Mouse (Mus musculus): ENCODE results near the gene Kmt2d. TPM values are rescaled to one million over a fixed set of nuclear protein-coding genes. Genes with fewer than 3 reads are reported as not detected.
A peak's percentile ranks its signal among the peaks of the same experiment; 100 is the strongest.

Gene Kmt2d
- polyA plus RNA-seq, 1 experiment from 2014 or later: 8.7 TPM

- Histone ChIP-seq H3K9ac (replicated peaks; ENCODE audit: low read depth) (no peak overlapping the region), H3K4me3 (ENCODE audit: low read depth, low read length) (no peak overlapping the region)
- WGBS: 14% methylated on average over 12 of the region's 12 CpGs
Measured at GRCm38 (mm10) chr15:98799396-98799795, 71.6 kb downstream of the Kmt2d start.

GRCm38 (mm10) chr15:98798903-98799302 is 72.1 kb downstream of the Kmt2d start:
- no peak for DNase-seq (ENCODE audit: low spot score)
- Histone ChIP-seq H3K4me1 (ENCODE audit: insufficient read depth, low read depth, low read length) (no peaks in the 10 kb centered on the region), H3K9ac (replicated peaks; ENCODE audit: low read depth) (no peak overlapping the region), H3K4me3 (ENCODE audit: low read depth, low read length) (no peak overlapping the region), H3K4me2 (replicated peaks; ENCODE audit: low read depth, low read length) (no peak overlapping the region), H3K9me3 (ENCODE audit: low read length) (no peaks in the 10 kb centered on the region), H3K27me3 (replicated peaks; ENCODE audit: insufficient read depth, low read length) (peaks cover 88% of the 10 kb centered on the region), H3K27ac (ENCODE audit: low read length) (no peak overlapping the region), H3K36me3 (ENCODE audit: insufficient read depth, low read length) (no peaks in the 10 kb centered on the region)
- no peak for TF ChIP-seq EP300 (IDR thresholded peaks at IDR 0.05)
- TF ChIP-seq CTCF (IDR thresholded peaks at IDR 0.05): no peak
- no peak for ATAC-seq
- 53% methylated on average over 3 of the region's 3 CpGs for WGBS

More at GRCm38 (mm10) chr15:98799396-98799795, 71.6 kb downstream of the Kmt2d start:
- H3K4me1 ChIP-seq (ENCODE audit: insufficient read depth, low read depth, low read length): no peaks in the 10 kb centered on the region
- H3K27ac ChIP-seq (ENCODE audit: low read length): no peak overlapping the region
- TF ChIP-seq CTCF (IDR thresholded peaks at IDR 0.05) (peak; percentile 86), EP300 (IDR thresholded peaks at IDR 0.05) (no peak)
- peak; percentile 77 for DNase-seq (ENCODE audit: low spot score)
- H3K9me3 ChIP-seq (ENCODE audit: low read length): no peaks in the 10 kb centered on the region
- no peak overlapping the region for H3K4me2 ChIP-seq (replicated peaks; ENCODE audit: low read depth, low read length)
- peak; percentile 53 for ATAC-seq
- peaks cover 89% of the 10 kb centered on the region for H3K27me3 ChIP-seq (replicated peaks; ENCODE audit: insufficient read depth, low read length)
- H3K36me3 ChIP-seq (ENCODE audit: insufficient read depth, low read length): no peaks in the 10 kb centered on the region

DNA sequence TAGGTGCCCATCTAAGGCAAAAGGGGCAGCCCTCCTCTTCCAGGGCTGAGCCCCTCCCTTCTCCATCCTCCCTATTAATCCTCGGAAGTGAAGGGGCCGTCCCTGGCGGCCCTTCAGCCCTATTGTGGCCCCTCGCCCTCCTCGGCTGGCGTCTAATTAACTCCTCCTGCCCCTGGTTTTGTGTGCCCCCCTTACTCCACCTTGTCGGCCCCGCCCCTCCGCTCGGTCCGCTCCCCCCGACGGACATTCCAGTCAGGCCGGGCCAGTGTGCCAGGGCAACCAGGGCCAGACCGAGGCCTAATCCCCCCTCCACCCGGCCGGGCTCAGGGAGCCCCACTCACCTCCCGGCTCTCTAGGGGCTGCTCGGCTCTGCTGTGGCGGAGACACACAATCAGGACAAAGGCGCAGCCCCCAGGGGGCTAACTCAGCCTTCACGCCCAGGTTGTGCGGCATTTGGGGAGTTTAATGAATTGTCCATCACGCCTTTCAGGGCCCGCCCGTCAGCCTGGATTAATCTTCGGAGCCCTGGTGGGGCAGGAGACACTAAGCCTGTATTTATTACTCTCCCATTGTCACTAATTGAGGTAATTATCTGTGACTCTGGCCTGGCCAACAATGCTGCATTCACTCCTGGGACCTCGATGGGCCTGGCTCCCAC is 73.0 kb downstream of the Kmt2d start:
- WGBS: 8% methylated on average over 26 of the region's 28 CpGs
- ATAC-seq: no peak
- Histone ChIP-seq H3K9me3 (ENCODE audit: low read length) (no peaks in the 10 kb centered on the region), H3K4me3 (ENCODE audit: low read depth, low read length) (no peak overlapping the region), H3K27ac (ENCODE audit: low read length) (no peak overlapping the region), H3K4me1 (ENCODE audit: insufficient read depth, low read depth, low read length) (peaks cover 4% of the 10 kb centered on the region; the same call in 1 of the 2 replicates), H3K4me2 (replicated peaks; ENCODE audit: low read depth, low read length) (no peak overlapping the region), H3K9ac (replicated peaks; ENCODE audit: low read depth) (no peak overlapping the region), H3K27me3 (replicated peaks; ENCODE audit: insufficient read depth, low read length) (peaks cover 88% of the 10 kb centered on the region), H3K36me3 (ENCODE audit: insufficient read depth, low read length) (no peaks in the 10 kb centered on the region)
- TF ChIP-seq EP300 (IDR thresholded peaks at IDR 0.05) (no peak), CTCF (IDR thresholded peaks at IDR 0.05) (no peak)
- no peak for DNase-seq (ENCODE audit: low spot score)

- WGBS: 4% methylated on average over 13 of the region's 13 CpGs
- Histone ChIP-seq H3K4me3 (ENCODE audit: low read depth, low read length) (no peak overlapping the region), H3K9ac (replicated peaks; ENCODE audit: low read depth) (no peak overlapping the region), H3K27ac (ENCODE audit: low read length) (no peak overlapping the region), H3K36me3 (ENCODE audit: insufficient read depth, low read length) (no peaks in the 10 kb centered on the region), H3K4me1 (ENCODE audit: insufficient read depth, low read depth, low read length) (peaks cover 4% of the 10 kb centered on the region; the same call in 1 of the 2 replicates), H3K27me3 (replicated peaks; ENCODE audit: insufficient read depth, low read length) (peaks cover 88% of the 10 kb centered on the region), H3K4me2 (replicated peaks; ENCODE audit: low read depth, low read length) (no peak overlapping the region), H3K9me3 (ENCODE audit: low read length) (no peaks in the 10 kb centered on the region)
- TF ChIP-seq CTCF (IDR thresholded peaks at IDR 0.05) (no peak), EP300 (IDR thresholded peaks at IDR 0.05) (no peak)
- DNase-seq (ENCODE audit: low spot score): no peak
- no peak for ATAC-seq
Measured at GRCm38 (mm10) chr15:98796803-98797595, 74.0 kb downstream of the Kmt2d start.

GRCm38 (mm10) chr15:98793141-98793698 is 77.8 kb downstream of the Kmt2d start:
- Histone ChIP-seq H3K4me1 (ENCODE audit: insufficient read depth, low read depth, low read length) (peaks cover 8% of the 10 kb centered on the region; the same call in 1 of the 2 replicates), H3K9ac (replicated peaks; ENCODE audit: low read depth) (no peak overlapping the region), H3K27me3 (replicated peaks; ENCODE audit: insufficient read depth, low read length) (peaks cover 89% of the 10 kb centered on the region), H3K36me3 (ENCODE audit: insufficient read depth, low read length) (no peaks in the 10 kb centered on the region), H3K4me3 (ENCODE audit: low read depth, low read length) (no peak overlapping the region), H3K9me3 (ENCODE audit: low read length) (no peaks in the 10 kb centered on the region), H3K4me2 (replicated peaks; ENCODE audit: low read depth, low read length) (no peak overlapping the region), H3K27ac (ENCODE audit: low read length) (no peak overlapping the region)
- ATAC-seq (no peak), DNase-seq (ENCODE audit: low spot score) (no peak)
- WGBS: under 1% methylated on average over 13 of the region's 13 CpGs
- TF ChIP-seq EP300 (IDR thresholded peaks at IDR 0.05) (no peak), CTCF (IDR thresholded peaks at IDR 0.05) (no peak)
